Mouse (Mus musculus): ENCODE measurements around the gene Socs7.
"Not testable (repeated sequence)": the region's sequence is repeated elsewhere in the genome, so short reads cannot be mapped to it uniquely, and the experiment has no call there.

Gene Socs7

GRCm38 (mm10) chr11:97361948-97362648 is at the start of gene Socs7:
TSS of gene Socs7 (plus strand) at chr11:97362551.
- peak; percentile 96 for DNase-seq

GRCm38 (mm10) chr11:97312871-97313270 is 49.5 kb upstream of the Socs7 start:
- DNase-seq: not testable (repeated sequence)

- no peak for DNase-seq
These were observed 48.2 kb upstream of the Socs7 start for GRCm38 (mm10) chr11:97314110-97314509.

GRCm38 (mm10) chr11:97314751-97315503 is 47.4 kb upstream of the Socs7 start:
- no peak for DNase-seq

GRCm38 (mm10) chr11:97315504-97316503 is 46.5 kb upstream of the Socs7 start, which contains the start of gene Mrpl45:
TSS of gene Mrpl45 (plus strand) at chr11:97315716.
- DNase-seq: peak; percentile 99

- no peak for DNase-seq
These were observed 41.2 kb upstream of the Socs7 start for GRCm38 (mm10) chr11:97321197-97321596.

GRCm38 (mm10) chr11:97321894-97322600 is 40.3 kb upstream of the Socs7 start:
- DNase-seq: not testable (repeated sequence)

GRCm38 (mm10) chr11:97325224-97325623 is 37.1 kb upstream of the Socs7 start:
- peak; percentile 37 for DNase-seq

GRCm38 (mm10) chr11:97328148-97328547 is 34.2 kb upstream of the Socs7 start:
- DNase-seq: peak; percentile 55

- DNase-seq: no peak
These were observed 32.0 kb upstream of the Socs7 start for GRCm38 (mm10) chr11:97330315-97330714.

- no peak for DNase-seq
These were observed 30.8 kb upstream of the Socs7 start for GRCm38 (mm10) chr11:97331231-97332190.

GRCm38 (mm10) chr11:97333044-97333443 is 29.3 kb upstream of the Socs7 start:
- DNase-seq: no peak

- no peak for DNase-seq
These were observed 28.5 kb upstream of the Socs7 start for GRCm38 (mm10) chr11:97333896-97334295.

- DNase-seq: no peak
These were observed 28.0 kb upstream of the Socs7 start for GRCm38 (mm10) chr11:97334400-97334799.

- no peak for DNase-seq
These were observed 26.1 kb upstream of the Socs7 start for GRCm38 (mm10) chr11:97336238-97336637.

- no peak for DNase-seq
These were observed 25.5 kb upstream of the Socs7 start for GRCm38 (mm10) chr11:97336751-97337345.

- no peak for DNase-seq
These were observed 25.0 kb upstream of the Socs7 start for GRCm38 (mm10) chr11:97337363-97337762.

- DNase-seq: no peak
These were observed 23.9 kb upstream of the Socs7 start for GRCm38 (mm10) chr11:97338302-97338976.

GRCm38 (mm10) chr11:97338977-97339315 is 23.4 kb upstream of the Socs7 start:
- no peak for DNase-seq

- DNase-seq: peak; percentile 58
These were observed 19.2 kb upstream of the Socs7 start for GRCm38 (mm10) chr11:97343175-97343574.

Data from thymus, postnatal 14 days (tissue).